Mouse (Mus musculus): ENCODE data around the gene Sparc.

Sparc gene

GRCm38 (mm10) chr11:55365840-55366239, 57.1 kb downstream of the Sparc start:
- DNase-seq (ENCODE audit: low read depth), result no peak

DNA sequence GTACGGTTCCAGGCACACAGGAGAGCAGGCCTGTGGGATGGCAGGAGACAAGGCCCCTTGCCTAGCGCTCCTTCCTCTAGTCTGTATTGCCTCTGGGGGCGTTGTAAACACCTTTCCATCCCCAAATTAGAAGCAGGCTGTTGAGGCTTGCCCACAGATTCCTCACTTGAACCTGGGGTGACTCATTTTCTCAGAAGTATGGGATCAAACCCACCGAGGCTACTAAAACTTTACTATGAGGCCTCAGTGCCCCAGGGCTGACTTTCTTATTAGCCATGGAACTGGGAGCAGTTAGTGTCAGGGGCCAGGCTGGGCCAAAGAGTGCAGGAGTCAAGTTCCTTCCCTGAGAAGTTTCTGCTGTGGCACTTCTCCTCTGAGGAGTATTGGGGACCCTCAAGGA, 57.7 kb downstream of the Sparc start:
- DNase-seq (ENCODE audit: low read depth), result no peak

DNA sequence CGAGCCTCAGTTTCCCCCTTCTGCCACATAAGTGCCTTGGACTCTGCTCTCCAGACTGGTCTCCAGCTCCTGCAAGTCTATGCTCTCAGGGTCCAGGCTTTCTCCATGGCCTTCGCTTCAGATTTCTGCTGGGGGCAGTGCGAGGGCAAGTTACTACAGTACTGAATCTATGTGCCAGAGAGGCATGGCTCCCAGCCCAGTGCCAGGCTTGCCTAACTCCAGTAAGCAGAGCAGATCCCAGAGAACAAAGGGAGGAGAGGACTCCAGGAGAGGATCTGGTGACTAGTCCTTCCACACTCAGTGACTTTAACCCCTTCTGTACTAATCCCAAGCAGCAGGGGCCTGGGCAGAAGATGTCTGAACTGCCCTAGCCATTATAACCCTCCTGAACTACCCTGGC, 58.3 kb downstream of the Sparc start:
- no peak for DNase-seq (ENCODE audit: low read depth)

- no peak for DNase-seq (ENCODE audit: low read depth)
These were observed 64.7 kb downstream of the Sparc start for GRCm38 (mm10) chr11:55358094-55358783.

DNA sequence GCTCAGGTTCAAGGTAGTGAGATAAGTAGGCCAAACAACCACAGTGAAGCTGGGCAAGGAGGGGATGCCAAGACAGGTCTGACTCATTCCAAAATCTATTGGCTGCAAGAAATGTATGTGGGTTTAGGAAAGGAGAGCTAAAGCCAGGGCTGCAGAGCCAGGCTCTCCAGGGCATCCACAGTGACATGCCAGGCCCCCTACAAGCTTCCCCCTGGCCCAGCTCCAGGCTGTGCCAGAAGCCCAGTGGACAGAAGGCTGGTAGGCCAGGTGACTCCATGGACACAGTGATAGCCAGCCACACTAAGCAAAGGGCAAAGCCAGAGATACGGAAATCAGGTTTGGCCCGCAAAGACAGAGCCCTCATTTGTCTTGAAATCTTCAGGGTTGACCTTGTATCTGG, 66.1 kb downstream of the Sparc start:
- DNase-seq (ENCODE audit: low read depth), result no peak
